Mouse (Mus musculus) v-Abl transformed pro-B cells (cell line): Measurements from ENCODE around the gene Mfsd7a.

Source experiments
- in situ Hi-C, 2 experiments: fragments of 400-800 bp; cut with MboI; formaldehyde crosslinking; loops; one replicate each; pipeline ENCODE4 v1.15.1; 2025; ENCODE audit not compliant: unreplicated experiment in 2 of 2

Mfsd7a gene

DNA sequence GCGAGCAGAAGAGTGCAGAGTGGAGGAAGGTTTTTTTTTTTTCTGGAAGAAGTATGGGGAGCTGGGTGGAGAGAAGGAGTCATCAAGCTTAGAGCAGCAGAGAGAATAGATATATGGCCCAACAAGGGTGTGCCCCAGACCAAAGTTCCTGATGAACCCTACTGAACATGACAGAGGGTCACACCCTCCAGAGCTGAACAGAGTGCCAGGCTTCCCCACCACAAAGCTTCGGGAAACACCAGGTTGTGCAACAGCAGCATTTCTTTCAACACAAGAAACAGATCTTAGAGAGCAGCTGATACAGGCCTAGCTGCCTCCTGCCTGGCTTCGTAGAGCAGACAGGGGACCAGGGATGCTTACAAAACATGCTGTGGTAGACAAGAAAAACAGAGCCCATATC is 1.7 kb downstream of the Mfsd7a start:
- in situ Hi-C loops: loop anchor here in 1 of 2 experiments (25.0 kb wide), 2 partner anchors 410 to 1115 kb away; partner anchors contain the start of gene Crlf2

DNA sequence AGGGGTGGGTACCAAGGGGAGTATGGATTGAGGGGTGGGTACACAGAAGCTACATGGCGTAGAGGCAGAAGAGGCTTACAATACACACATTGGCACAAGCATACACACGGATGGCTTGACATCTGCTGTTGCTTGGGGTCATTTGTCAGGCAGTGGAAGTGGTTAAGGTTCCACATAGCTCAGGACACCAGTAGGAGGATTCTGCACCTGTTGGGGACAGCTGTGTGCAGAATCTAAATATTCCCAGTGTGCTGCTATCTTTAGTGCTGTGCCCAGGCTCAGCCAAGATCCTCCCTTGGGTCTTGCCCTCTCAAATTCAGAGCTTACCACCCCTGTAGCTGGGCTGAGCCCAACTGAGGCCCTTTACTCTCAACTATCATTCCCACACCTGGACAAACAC is 12.6 kb downstream of the Mfsd7a start:
- in situ Hi-C loops: loop anchor here (10.0 to 25.0 kb wide), 3 partner anchors 399 to 1126 kb away; partner anchors contain the start of genes Btbd8 (in 1 of the 2), Crlf2 (in 1 of the 2) and Lpcat2b (in 1 of the 2)

DNA sequence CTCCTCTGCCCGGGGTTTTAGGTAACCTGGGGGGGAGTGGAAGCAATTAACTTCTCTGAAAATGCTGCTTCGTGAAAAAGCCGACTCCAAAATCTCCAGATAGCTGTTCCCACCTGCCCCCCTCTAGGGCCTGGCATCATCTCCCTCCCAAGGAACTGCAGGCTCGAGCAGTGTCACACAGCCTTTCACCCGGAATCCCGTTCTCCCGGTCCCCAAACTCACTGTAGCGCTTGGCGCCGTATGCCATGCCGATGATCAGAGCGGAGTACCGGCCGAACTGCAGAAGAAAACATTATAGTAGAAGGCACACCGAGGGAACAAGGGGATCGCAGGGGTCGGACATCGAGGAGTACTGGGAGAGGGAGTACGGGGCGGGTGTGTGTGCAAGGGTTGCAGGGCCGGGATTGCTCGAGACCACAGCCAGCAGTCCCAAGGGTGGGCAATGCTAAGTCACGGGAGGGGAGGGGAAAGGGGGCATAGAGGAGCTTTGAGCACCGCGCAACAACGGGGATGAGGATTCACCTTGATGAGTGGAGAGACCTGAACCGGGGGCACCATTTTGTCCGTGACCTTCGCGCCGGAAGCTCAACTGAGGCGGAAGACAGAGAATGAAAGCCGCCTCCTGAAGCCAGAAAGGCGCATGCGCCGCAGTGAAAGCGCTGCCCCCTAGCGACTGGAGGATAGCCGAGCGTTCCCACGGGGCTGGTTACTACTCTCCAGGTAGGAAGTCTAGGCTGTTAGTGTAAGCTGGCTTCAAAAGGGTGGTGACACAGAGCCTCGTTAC is 14.7 kb downstream of the Mfsd7a start, which contains the start of gene Atp5k:
Gene Atp5k, minus strand, starts transcription at position 645 of the 784 bp plus-strand sequence.
- in situ Hi-C loops: loop anchor here (10.0 to 25.0 kb wide), 3 partner anchors 397 to 1128 kb away; partner anchors contain the start of genes Btbd8 (in 1 of the 2), Crlf2 (in 1 of the 2) and Lpcat2b (in 1 of the 2)

DNA sequence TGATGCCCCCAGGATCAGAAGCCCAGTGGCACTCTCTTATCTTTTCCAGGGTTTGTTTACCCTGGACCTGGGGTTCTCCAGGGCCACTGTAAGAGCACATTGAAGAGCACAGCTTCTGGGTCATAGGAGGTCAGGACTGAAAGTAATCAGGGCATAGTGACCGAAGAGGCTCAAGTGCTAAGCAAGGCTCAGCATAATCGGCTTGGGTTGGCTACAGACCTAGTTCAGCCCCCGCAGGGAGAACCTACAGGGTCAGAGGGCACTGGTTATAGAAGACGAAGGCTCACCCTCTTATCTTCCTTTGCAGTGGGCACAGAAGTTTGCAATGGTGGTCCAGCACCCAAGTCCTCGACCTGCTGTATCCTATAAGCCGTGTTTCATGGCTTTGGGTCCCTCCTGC is 17.5 kb downstream of the Mfsd7a start:
- in situ Hi-C loops: loop anchor here (10.0 to 25.0 kb wide), 3 partner anchors 394 to 1131 kb away; partner anchors contain the start of genes Btbd8 (in 1 of the 2), Crlf2 (in 1 of the 2) and Lpcat2b (in 1 of the 2)

DNA sequence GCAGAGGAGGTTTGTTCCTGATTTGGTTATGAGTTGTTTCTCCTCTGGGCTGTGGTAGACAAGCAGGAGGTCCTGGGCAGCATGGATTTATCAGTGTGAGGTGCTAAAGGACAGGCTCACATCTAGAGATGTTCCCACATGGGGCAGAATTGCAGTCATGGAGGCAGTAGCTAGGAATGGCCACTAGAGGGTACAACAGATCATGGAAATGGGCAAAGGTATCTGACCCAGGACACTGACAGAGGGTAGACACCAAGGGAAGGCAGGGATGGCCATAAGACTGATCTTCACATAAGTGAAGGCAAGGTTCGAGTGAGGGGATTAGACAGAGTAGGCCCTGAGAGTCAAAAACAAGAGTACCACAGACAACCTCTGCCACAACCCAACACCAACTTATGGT is 21.5 kb downstream of the Mfsd7a start:
- in situ Hi-C loops: loop anchor here (5.0 to 25.0 kb wide), 3 partner anchors 225 to 1135 kb away; partner anchors contain the start of gene Crlf2 (in 1 of the 2)

DNA sequence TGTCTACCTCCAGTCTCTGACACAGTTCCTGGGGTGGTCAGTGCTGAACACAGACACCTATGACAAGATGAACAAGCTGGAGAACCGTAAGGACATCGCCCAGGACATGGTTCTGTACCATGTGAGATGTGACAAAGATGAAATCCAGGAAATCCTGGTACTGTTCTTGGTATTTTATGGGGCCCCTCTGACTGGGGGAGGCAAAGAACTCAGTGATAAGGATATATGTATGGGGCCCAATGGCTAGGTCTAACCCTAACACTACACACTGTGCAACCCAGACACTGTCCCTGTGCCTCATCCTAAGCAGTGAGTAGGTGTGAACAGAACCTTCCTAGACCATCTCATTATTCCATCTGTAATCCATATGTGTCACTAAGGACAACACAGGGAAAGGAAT is 25.3 kb downstream of the Mfsd7a start:
- in situ Hi-C loops: no loop called here

DNA sequence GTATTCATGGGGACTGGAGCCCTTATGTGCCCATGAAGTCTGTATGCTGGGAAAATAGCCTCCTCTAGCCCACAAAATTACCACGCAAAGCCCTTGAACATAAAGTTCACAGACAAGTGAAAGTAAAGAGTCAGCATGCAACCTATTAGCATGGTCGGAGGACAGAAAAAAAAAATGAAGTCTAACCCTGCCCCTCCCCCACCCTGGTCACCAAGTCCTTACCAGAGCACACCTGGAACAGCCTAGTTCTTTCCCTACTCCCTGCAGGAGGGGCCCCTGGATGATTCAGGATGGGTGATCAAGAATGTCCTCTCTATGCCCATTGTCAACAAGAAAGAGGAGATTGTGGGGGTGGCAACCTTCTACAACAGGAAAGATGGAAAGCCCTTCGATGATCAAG is 25.9 kb downstream of the Mfsd7a start:
- in situ Hi-C loops: no loop called here

DNA sequence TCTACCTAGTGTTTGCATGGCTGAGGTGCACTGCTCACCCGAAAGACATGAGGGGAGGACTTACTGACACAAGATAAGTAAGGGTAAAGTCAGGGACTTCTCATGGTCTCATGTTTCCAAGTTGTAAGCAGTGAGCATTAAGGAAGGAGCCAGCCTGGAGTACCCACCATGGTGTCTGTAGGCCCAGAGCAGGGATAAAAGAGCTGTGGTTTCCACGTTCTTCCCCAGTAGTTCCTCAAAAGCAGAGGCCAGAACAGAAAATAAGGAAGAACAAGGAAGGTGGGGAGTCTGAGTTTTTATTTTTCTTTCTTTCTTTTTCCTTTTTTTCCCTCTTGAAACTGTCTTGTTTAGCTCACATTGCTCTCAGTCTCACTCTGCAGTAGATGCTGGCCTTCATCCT is 34.0 kb downstream of the Mfsd7a start:
- in situ Hi-C loops: no loop called here

DNA sequence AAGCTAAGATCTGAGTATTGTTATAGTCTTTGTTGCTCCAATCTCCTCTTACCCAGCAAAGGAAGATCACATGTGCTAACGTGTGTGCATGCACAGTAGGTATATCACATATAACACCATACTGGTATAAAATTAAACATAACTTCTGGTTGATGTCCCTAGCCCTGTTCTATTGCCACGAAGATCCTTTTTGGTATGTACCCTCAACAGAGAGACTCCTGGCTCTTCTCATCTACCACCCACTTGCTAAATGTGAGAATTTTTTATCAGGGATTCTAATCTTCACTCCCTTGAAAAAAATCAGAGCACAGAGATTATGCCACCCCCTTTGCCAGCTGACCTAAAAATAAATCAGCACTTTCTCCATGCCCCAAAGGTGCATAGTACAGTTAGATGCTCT is 41.7 kb downstream of the Mfsd7a start:
- in situ Hi-C loops: no loop called here

DNA sequence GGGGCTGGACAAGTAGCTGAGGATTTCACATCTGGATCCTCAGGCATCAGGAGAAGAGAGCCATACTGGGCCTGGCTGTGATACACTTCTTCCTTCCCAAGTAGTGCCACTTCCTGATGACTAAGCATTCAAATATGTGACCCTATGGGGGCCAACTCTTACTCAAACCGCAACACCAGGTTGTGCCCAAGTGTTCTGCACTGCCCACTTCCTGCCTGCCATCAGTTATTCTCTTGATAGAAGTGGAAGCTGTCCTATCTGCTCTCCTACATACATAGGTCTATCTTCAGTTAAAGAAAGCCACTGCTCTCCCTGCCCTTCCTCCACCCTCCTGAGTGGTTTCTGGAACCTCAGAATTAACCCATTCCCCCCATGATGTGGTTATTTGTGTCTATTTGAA is 43.2 kb downstream of the Mfsd7a start:
- in situ Hi-C loops: no loop called here

DNA sequence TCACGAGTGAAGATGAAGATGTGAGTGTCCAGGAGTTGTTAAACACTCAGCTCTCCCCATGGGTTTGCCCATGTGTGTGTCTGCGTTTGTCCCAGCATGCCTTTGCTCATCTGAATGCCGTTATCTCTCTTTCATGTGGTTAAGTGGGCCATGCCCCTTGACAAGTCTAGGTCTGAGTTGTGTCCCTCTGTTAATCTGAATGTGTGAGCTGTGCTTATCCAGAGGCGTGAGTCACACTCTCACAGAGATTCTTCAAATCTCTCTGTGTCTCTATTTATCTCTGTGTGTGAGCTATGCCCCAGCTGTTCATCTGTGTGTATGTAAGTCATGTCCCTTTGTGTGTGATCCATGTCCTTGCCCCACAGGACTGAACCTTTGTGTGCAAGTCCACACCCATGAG is 45.2 kb downstream of the Mfsd7a start:
- in situ Hi-C loops: no loop called here
